Mouse (Mus musculus) neural tube, embryonic 11.5 days (tissue): ENCODE measurements around the gene Ric1. TPM values are rescaled to one million over a fixed set of nuclear protein-coding genes. Genes with fewer than 3 reads are reported as not detected.

Experiments used
- ATAC-seq: fragments of 200-750 bp; cut with Nextera tagmentation; 2 replicates; pipeline ENCODE4 v1.8.0; 2017; ENCODE audit warnings: moderate number of reproducible peaks, mild to moderate bottlenecking, moderate TSS enrichment, moderate library complexity; ENCODE audit not compliant: insufficient read depth, low FRiP score, low TSS enrichment
- DNase-seq: peaks from one replicate; pipeline ENCODE4 v3.0.0-alpha.2; 2015; ENCODE audit warnings: low spot score
- H3K27ac ChIP-seq: fragments of 300-500 bp; sonication (generic); 2 replicates; pipeline ENCODE4 v1.5.1; 2014; ENCODE audit warnings: low read depth, mild to moderate bottlenecking, low read length
- H3K27me3 ChIP-seq: fragments of 300-500 bp; sonication (generic); 2 replicates; pipeline ENCODE4 v1.6.1; 2014; ENCODE audit warnings: mild to moderate bottlenecking, low read length, mixed read lengths; ENCODE audit not compliant: control insufficient read depth, insufficient read depth
- H3K36me3 ChIP-seq: fragments of 300-500 bp; sonication (generic); 2 replicates; pipeline ENCODE4 v1.6.1; 2014; ENCODE audit warnings: mild to moderate bottlenecking, low read length, moderate library complexity, mixed read lengths; ENCODE audit not compliant: control insufficient read depth, insufficient read depth
- H3K4me1 ChIP-seq: fragments of 300-500 bp; sonication (generic); 2 replicates; pipeline ENCODE4 v1.6.1; 2014; ENCODE audit warnings: low read length, mixed read lengths; ENCODE audit not compliant: control insufficient read depth, insufficient read depth
- H3K4me2 ChIP-seq: fragments of 300-500 bp; sonication (generic); 2 replicates; pipeline ENCODE4 v1.6.1; 2014; ENCODE audit warnings: low read depth, mild to moderate bottlenecking, moderate library complexity
- H3K4me3 ChIP-seq: fragments of 300-500 bp; sonication (generic); 2 replicates; pipeline ENCODE4 v1.5.1; 2014; ENCODE audit warnings: low read depth, low read length
- H3K9ac ChIP-seq: fragments of 300-500 bp; sonication (generic); 2 replicates; pipeline ENCODE4 v1.6.1; 2014; ENCODE audit warnings: mild to moderate bottlenecking, low read length
- H3K9me3 ChIP-seq: fragments of 300-500 bp; sonication (generic); 2 replicates; pipeline ENCODE4 v1.6.1; 2016; ENCODE audit warnings: low read length; ENCODE audit not compliant: control insufficient read depth
- WGBS: fragments of 180-500 bp; shearing (Covaris S2); extraction: QIAGEN DNeasy Blood & Tissue Kit; methylation state at CpG from one replicate; pipeline ENCODE4 v1.1.7; 2014; 5-methylcytosine and 5-hydroxymethylcytosine counted together
- polyA plus RNA-seq: library from polyadenylated mRNA; unstranded; fragments of >200 nt; fragmentation: Nextera tagmentation; extraction: Ambion mirVana; gene quantifications from 2 replicates; pipeline ENCODE4 v1.2.1, GENCODE M21; 2014

Ric1 gene
- polyA plus RNA-seq, 1 experiment from 2014 or later: 14.4 TPM

DNA sequence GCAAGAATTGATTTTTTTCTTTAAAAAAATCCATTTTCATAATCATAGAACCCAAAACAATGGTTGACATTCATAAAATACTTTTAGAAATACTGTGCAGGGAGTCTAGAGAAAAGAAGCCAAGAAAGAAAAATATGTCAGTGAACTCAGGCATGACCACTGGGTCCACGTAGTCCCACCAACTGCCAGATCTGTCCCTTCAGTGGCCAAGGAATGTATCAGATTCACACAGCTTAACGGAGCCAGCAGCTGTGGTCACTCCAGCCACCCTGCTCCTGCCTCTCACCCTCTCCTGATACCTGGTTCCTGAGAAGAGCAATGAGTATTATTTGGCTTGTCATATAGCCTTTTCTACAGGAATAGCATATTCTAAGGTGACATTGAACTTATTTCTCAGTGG, 38.7 kb upstream of the Ric1 start:
- DNase-seq: no peak
- Histone ChIP-seq H3K27me3 (no peaks in the 10 kb centered on the region), H3K9ac (no peak overlapping the region), H3K36me3 (no peaks in the 10 kb centered on the region), H3K4me1 (no peaks in the 10 kb centered on the region), H3K27ac (no peak overlapping the region), H3K9me3 (no peaks in the 10 kb centered on the region), H3K4me2 (no peak overlapping the region), H3K4me3 (no peak overlapping the region)
- no peak for ATAC-seq
- 72% methylated on average over 2 of the region's 2 CpGs for WGBS

DNA sequence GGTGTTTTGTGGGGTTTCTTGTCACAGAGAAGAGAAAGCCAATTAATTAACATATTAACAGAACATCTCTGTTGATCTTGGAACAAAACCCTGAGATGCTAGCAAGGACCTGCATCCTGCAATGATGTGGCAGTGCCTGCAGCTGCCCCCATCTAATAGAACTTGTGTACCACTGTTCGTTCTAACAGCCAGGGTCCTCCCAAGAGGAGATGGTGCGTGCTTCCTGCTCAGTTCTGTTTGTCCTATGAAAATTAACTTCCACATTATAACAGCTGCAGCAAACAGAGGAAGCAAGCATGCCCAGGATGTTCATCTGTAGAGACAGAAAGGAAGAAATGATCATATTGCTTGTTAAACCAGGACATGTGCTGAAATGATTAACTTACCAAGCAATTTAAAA, 37.5 kb upstream of the Ric1 start:
- no peaks in the 10 kb centered on the region for H3K9me3 ChIP-seq
- ATAC-seq (no peak), DNase-seq (no peak)
- no peak overlapping the region for H3K4me2 ChIP-seq
- H3K27me3 ChIP-seq: no peaks in the 10 kb centered on the region
- no peaks in the 10 kb centered on the region for H3K36me3 ChIP-seq
- H3K9ac ChIP-seq: no peak overlapping the region
- H3K27ac ChIP-seq: no peak overlapping the region
- no peaks in the 10 kb centered on the region for H3K4me1 ChIP-seq
- no peak overlapping the region for H3K4me3 ChIP-seq
- WGBS: 68% methylated on average over 2 of the region's 2 CpGs

DNA sequence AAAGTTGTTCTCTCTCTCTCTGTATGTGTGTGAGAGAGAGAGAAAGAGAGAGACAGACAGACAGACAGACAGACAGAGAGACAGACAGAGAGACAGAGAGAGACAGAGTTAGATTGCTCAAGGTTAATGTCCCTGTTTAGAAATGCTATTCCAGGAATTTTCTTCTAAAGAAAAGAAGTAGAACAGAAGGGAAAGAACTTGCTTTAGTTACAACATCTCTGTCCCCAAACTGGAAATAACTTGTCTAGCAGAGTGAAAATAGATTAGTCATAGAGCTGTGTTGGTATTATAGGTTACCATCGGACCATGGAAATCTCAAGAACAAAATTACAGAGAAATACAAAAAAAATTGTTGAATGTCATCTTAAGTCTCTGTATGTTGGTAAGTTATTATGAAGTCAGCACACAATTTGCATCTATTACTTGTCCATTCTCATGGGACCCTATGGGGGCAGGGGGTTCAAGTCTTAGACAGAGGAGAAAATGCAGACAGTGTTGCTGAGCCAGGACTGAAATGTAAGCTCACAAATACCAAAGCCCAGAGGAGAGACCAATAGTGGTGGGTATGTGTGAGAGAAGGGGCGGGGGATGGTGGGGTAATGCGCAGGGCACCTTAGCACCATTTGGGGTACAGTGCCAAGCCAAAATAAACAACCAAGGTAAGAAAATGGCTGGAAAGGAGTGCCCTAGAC, 36.7 kb upstream of the Ric1 start:
- Histone ChIP-seq H3K9me3 (no peaks in the 10 kb centered on the region), H3K27ac (no peak overlapping the region), H3K36me3 (no peaks in the 10 kb centered on the region), H3K4me1 (no peaks in the 10 kb centered on the region), H3K4me3 (no peak overlapping the region), H3K4me2 (no peak overlapping the region), H3K9ac (no peak overlapping the region), H3K27me3 (no peaks in the 10 kb centered on the region)
- 85% methylated on average over 3 of the region's 3 CpGs for WGBS
- no peak for ATAC-seq
- no peak for DNase-seq

DNA sequence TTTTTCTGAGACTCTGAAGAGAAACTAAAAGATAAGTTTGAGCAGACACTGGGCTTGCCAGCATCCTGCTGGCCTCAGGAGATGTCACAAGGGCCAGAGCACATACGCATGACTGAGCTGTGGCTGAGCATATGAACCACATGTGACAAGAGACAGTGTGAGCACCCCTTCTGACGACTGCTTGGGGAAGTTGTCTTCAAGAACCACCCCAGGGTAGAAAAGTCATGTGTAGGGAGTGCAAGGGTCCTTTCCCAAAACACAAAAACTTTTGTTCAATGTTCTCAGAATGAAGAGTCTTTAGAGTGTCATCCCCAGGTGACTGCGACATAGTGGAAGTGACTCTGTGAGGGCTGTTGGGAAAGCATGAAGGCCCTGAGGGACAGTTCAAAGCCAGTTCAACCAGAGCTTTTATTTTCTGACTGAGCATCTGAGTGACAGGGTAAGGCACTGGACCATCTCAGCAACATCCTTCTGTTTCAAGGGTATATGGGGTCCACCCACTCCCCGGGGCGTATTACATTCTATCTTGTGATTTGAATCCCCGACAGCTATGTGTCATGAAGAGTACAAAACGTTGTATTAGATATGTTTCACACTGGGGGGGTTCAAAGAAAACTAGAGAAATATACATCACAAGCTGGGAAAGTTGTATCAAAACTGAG, 35.4 kb upstream of the Ric1 start:
- Histone ChIP-seq H3K27ac (no peak overlapping the region), H3K4me1 (no peaks in the 10 kb centered on the region), H3K9ac (no peak overlapping the region), H3K4me2 (no peak overlapping the region), H3K4me3 (no peak overlapping the region), H3K9me3 (no peaks in the 10 kb centered on the region), H3K27me3 (no peaks in the 10 kb centered on the region), H3K36me3 (no peaks in the 10 kb centered on the region)
- WGBS: 89% methylated on average over 7 of the region's 7 CpGs
- ATAC-seq (no peak), DNase-seq (no peak)

DNA sequence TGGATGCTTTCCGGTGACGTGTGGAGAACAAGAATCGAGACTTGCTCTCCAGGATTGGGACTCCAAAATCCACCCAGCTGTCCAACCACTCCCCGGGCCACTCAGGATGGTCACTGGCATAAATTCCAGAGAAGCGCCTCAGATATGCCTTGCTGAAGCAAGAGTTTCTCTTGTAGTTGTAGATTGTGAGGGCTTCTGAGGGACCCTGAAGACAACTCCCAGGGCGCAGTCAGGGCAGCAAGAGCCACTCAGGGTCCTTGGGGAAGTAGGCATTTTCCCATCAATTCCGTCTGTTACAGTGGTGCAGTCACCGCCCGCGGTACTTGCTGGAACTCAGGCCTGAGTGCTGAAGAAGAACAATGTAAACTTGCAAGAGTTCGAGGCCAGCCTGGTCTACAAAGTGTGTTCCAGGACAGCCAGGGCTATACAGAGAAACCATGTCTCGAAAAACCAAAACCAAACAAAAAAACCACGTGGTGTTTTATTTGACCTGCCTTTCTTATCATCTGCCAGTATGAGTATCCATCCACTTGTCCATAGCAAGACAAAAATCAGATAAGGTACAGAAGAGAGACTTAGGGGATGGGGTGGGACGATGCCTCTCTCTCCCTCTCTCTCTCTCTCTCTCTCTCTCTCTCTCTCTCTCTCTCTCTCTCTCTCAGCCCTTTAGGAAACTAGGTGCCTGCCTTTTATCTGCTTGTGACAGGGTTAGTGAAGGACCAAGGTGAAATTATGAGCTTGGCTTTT, 34.6 kb upstream of the Ric1 start:
- no peak overlapping the region for H3K4me2 ChIP-seq
- DNase-seq (no peak), ATAC-seq (no peak)
- WGBS: 93% methylated on average over 14 of the region's 14 CpGs
- H3K27me3 ChIP-seq: no peaks in the 10 kb centered on the region
- H3K27ac ChIP-seq: no peak overlapping the region
- no peak overlapping the region for H3K4me3 ChIP-seq
- H3K9me3 ChIP-seq: no peaks in the 10 kb centered on the region
- H3K4me1 ChIP-seq: no peaks in the 10 kb centered on the region
- no peak overlapping the region for H3K9ac ChIP-seq
- H3K36me3 ChIP-seq: no peaks in the 10 kb centered on the region

DNA sequence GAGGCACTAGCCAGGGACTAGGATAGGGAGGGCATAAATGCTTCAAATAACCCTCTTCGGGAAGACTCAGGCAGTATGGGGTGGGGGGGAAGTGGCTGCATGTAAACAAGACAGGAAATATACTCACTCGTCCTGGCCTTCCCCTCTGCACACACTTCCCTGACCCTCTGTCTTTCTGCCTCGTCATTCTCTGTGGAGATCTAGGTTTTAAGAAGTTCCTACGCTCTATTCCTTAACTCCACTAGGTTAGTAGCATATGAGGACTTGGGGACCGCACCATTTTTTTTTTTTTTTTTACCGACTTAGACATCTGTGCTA, 34.0 kb upstream of the Ric1 start:
- H3K9me3 ChIP-seq: no peaks in the 10 kb centered on the region
- H3K36me3 ChIP-seq: no peaks in the 10 kb centered on the region
- no peak overlapping the region for H3K27ac ChIP-seq
- no peak overlapping the region for H3K9ac ChIP-seq
- WGBS: 62% methylated on average over 6 of the region's 6 CpGs
- H3K4me2 ChIP-seq: no peak overlapping the region
- H3K4me1 ChIP-seq: no peaks in the 10 kb centered on the region
- no peak for ATAC-seq
- no peaks in the 10 kb centered on the region for H3K27me3 ChIP-seq
- DNase-seq: no peak
- H3K4me3 ChIP-seq: no peak overlapping the region

DNA sequence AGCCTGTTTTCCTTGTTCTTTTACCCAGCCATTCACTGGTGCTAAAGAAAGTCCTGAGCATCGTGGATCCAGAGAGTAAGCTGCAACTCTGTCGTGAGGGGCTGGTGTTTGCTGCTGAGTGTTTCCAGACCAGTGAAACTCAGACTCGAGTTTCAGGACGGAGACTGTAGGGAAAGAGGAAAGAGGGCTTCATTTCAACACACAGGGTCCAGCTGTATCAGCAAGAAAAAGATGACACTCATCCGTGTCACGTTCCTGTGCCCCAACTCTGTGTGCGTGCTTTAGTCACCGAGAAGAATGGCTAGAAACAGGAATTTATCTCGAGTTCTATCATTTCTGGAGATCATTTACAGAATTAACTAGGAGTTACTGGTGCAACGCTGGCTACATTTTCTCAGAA, 33.7 kb upstream of the Ric1 start:
- no peak for DNase-seq
- no peaks in the 10 kb centered on the region for H3K36me3 ChIP-seq
- no peak for ATAC-seq
- no peaks in the 10 kb centered on the region for H3K4me1 ChIP-seq
- no peak overlapping the region for H3K9ac ChIP-seq
- 65% methylated on average over 10 of the region's 10 CpGs for WGBS
- no peaks in the 10 kb centered on the region for H3K27me3 ChIP-seq
- H3K4me3 ChIP-seq: no peak overlapping the region
- no peak overlapping the region for H3K27ac ChIP-seq
- no peak overlapping the region for H3K4me2 ChIP-seq
- no peaks in the 10 kb centered on the region for H3K9me3 ChIP-seq

DNA sequence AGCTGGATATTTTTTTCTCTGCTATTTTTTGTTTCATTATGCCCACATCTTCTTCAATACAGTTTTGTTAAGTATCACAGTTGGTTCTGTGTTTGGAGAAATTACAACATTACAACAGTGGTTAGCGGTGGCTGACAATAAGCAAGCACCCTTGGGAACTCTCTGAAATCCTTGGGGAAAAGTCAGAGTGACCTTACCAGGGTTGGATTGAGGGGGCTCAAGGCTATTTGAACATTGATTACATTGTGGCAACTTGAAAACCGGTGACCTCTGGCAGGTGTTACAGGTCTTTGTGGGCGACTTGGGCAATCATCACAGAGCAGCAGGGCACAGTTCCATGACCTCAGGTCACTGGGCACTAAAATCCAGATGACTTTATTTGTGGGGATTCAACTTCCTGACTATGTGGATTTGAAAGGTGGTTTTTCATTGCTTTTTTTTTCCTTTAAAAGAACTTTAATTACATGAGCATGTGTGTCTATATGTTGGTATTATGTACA, 32.2 kb upstream of the Ric1 start:
- Histone ChIP-seq H3K9ac (no peak overlapping the region), H3K4me2 (no peak overlapping the region), H3K36me3 (no peaks in the 10 kb centered on the region), H3K27ac (no peak overlapping the region), H3K4me1 (no peaks in the 10 kb centered on the region), H3K9me3 (no peaks in the 10 kb centered on the region), H3K4me3 (no peak overlapping the region), H3K27me3 (no peaks in the 10 kb centered on the region)
- ATAC-seq (no peak), DNase-seq (no peak)
- WGBS: 72% methylated on average over 3 of the region's 3 CpGs

DNA sequence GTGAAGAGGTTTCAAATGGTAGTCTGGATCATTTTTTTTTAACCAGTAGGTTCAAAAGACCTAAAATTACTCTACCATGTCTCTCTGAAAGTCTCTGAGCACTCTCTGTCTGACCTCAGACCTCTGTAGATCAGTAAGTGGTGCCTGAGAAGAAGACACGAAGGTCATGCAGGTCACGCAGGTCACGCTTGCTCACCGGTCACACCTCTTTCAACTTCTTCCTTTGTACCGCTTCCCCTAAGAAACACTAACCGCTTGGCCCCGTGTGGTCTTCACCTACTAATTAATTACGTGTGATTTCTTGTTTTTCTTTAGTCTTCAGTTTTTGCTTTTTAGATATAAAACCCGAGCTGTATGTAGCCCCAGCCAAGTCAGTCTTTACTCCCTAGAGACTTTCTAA, 30.6 kb upstream of the Ric1 start:
- WGBS: 74% methylated on average over 9 of the region's 9 CpGs
- H3K9ac ChIP-seq: no peak overlapping the region

More for the DNA sequence above, 30.6 kb upstream of the Ric1 start:
- no peaks in the 10 kb centered on the region for H3K36me3 ChIP-seq
- no peak for DNase-seq
- no peak overlapping the region for H3K27ac ChIP-seq
- H3K9me3 ChIP-seq: no peaks in the 10 kb centered on the region
- ATAC-seq: no peak
- H3K27me3 ChIP-seq: no peaks in the 10 kb centered on the region
- no peaks in the 10 kb centered on the region for H3K4me1 ChIP-seq
- no peak overlapping the region for H3K4me3 ChIP-seq
- H3K4me2 ChIP-seq: no peak overlapping the region
